Comparison of ENCODE assay signal across 14 mouse cellular contexts in the genomic region with DNA sequence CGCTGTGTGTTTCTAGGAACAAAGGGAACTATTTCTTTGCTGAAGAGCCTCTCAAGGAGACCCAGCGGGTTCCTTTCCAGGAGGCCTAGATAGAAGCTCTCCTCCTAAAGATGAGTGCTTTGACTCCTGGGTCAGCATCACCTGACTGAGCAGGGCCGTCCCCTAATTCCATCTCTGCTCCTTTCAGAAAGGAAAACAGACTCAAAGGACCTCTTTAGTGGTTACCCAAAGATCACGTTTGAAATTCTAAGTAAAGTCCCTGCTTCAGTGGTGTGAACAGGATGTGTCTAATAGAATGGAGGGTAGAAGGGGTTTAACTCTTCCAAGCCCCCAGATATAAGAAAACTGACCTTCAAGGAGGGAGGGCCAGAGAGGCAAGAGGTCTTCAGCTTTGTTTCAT.
"Had no signal": no experiment of that assay in that cellular context is flagged by ENCODE, and none has a peak within 500 bp of the region (broad histone marks: within the 10 kb centered on the region; RNA-seq: fewer than 3 reads in every experiment).

No protein-coding gene starts in this region.

- H3K9me3 ChIP-seq: limb, embryonic 10.5 days; liver, embryonic 15.5 days had no signal

- H3K9ac ChIP-seq: liver, embryonic 15.5 days had no signal

- H3K36me3 ChIP-seq: limb, embryonic 10.5 days; liver, embryonic 15.5 days had no signal

- DNase-seq: kidney, adult 8-10 months; kidney, postnatal 25 days; layer of hippocampus, adult 9-11 months; lung, adult 2 months; lung, postnatal 36 days; right cerebral cortex, adult 18-20 months; right cerebral cortex, postnatal 25 days; thymus, postnatal 36 days had no signal

- H3K4me3 ChIP-seq: limb, embryonic 10.5 days; liver, embryonic 15.5 days had no signal

- H3K27ac ChIP-seq: limb, embryonic 10.5 days; liver, embryonic 15.5 days had no signal

- ATAC-seq: intestine, postnatal 0 days; lung, postnatal 0 days had no signal

- H3K27me3 ChIP-seq: liver, embryonic 15.5 days had no signal

- H3K4me2 ChIP-seq: liver, embryonic 11.5 days; liver, embryonic 15.5 days; midbrain, embryonic 11.5 days had no signal

- H3K4me1 ChIP-seq: limb, embryonic 10.5 days; liver, embryonic 15.5 days had no signal
